Mouse (Mus musculus) liver, adult 2 months (tissue): ENCODE measurements around the gene Tex33.

ENCODE experiments used
- CTCF ChIP-seq: fragments of 200-500 bp; IDR thresholded peaks from 2 replicates; pipeline ENCODE4 v1.5.1; 2011; ENCODE audit warnings: low read depth, low read length, control low read depth
- POLR2A ChIP-seq: fragments of 200-500 bp; IDR thresholded peaks from 2 replicates; pipeline ENCODE4 v1.6.1; 2011; ENCODE audit warnings: low read length, control low read depth; ENCODE audit not compliant: insufficient read depth; ENCODE audit errors: extremely low read depth

GRCm38 (mm10) chr15:78367811-78368210 is 27.9 kb downstream of the Tex33 start:
- TF ChIP-seq CTCF, result no peak
- no peak for TF ChIP-seq POLR2A
